Mouse (Mus musculus): ENCODE data around the gene Mast2. TPM values are rescaled to one million over a fixed set of nuclear protein-coding genes. Genes with fewer than 3 reads are reported as not detected.

Mast2 gene
- polyA plus RNA-seq, 1 experiment from 2014 or later, result 34.5 TPM

Other genes starting within 250 kb of the Mast2 start
- gene Pik3r3, start 242.6 kb downstream of the Mast2 start, polyA plus RNA-seq (2014; fragmentation: Nextera tagmentation; extraction: Ambion mirVana), result 14.6 and 16.7 TPM in 2 replicates
- gene Ipp, start 43.4 kb upstream of the Mast2 start, polyA plus RNA-seq (2014; fragmentation: Nextera tagmentation; extraction: Ambion mirVana), result 4.5 and 5.7 TPM in 2 replicates
- gene Tmem69, start 91.8 kb upstream of the Mast2 start, polyA plus RNA-seq (2014; fragmentation: Nextera tagmentation; extraction: Ambion mirVana), result 24.5 and 28.5 TPM in 2 replicates
- gene Gpbp1l1, start 93.5 kb upstream of the Mast2 start, polyA plus RNA-seq (2014; fragmentation: Nextera tagmentation; extraction: Ambion mirVana), result 38.3 and 39.9 TPM in 2 replicates
- 3.2 and 5.1 TPM in 2 replicates for gene Ccdc17, start 132.5 kb upstream of the Mast2 start, polyA plus RNA-seq (2014; fragmentation: Nextera tagmentation; extraction: Ambion mirVana)
- gene Nasp, start 163.8 kb upstream of the Mast2 start, polyA plus RNA-seq (2014; fragmentation: Nextera tagmentation; extraction: Ambion mirVana), result 78.0 and 79.1 TPM in 2 replicates
- gene Akr1a1, start 187.5 kb upstream of the Mast2 start, polyA plus RNA-seq (2014; fragmentation: Nextera tagmentation; extraction: Ambion mirVana), result 620 and 648 TPM in 2 replicates
- gene Prdx1, start 221.4 kb upstream of the Mast2 start, polyA plus RNA-seq (2014; fragmentation: Nextera tagmentation; extraction: Ambion mirVana), result 942 and 971 TPM in 2 replicates
- 30.5 and 31.9 TPM in 2 replicates for gene Mmachc, start 244.2 kb upstream of the Mast2 start, polyA plus RNA-seq (2014; fragmentation: Nextera tagmentation; extraction: Ambion mirVana)
- gene Ccdc163, start 244.3 kb upstream of the Mast2 start, polyA plus RNA-seq (2014; fragmentation: Nextera tagmentation; extraction: Ambion mirVana), result 16.3 and 20.5 TPM in 2 replicates